In genomic region chr3:39053072-39053471, GRCm38 (mm10) we compare ENCODE assay signal across 16 mouse cellular contexts.
A peak's percentile ranks its signal among the peaks of the same experiment; 100 is the strongest.
DNase-seq lines count a peak whose midpoint lies in the region; ATAC-seq lines count a peak whose summit lies in the region.
"Had no signal": no experiment of that assay in that cellular context is flagged by ENCODE, and none has a peak within 500 bp of the region (broad histone marks: within the 10 kb centered on the region; RNA-seq: fewer than 3 reads in every experiment).

No protein-coding gene starts in this region.

- 25% methylated on average over 6 of the region's 6 CpGs for WGBS in forebrain, embryonic 13.5 days
- WGBS in forebrain, embryonic 16.5 days, result 14% methylated on average over 6 of the region's 6 CpGs
- 40% methylated on average over 6 of the region's 6 CpGs for WGBS in embryonic facial prominence, embryonic 11.5 days

- H3K36me3 ChIP-seq in forebrain, embryonic 13.5 days (ENCODE audit: poor library complexity, severe bottlenecking), result no peaks in the 10 kb centered on the region
- no peaks in the 10 kb centered on the region for H3K36me3 ChIP-seq in forebrain, embryonic 16.5 days (ENCODE audit: control insufficient read depth, insufficient read depth)
- H3K36me3 ChIP-seq in embryonic facial prominence, embryonic 11.5 days (replicated peaks; ENCODE audit: control insufficient read depth, insufficient read depth, low read depth, low read length), result no peaks in the 10 kb centered on the region

- no peak overlapping the region for H3K4me3 ChIP-seq in forebrain, embryonic 13.5 days
- H3K4me3 ChIP-seq in forebrain, embryonic 16.5 days (replicated peaks; ENCODE audit: low read length), result no peak overlapping the region
- no peak overlapping the region for H3K4me3 ChIP-seq in embryonic facial prominence, embryonic 11.5 days (ENCODE audit: low read depth, low read length)

- DNase-seq in adrenal gland, postnatal 10 days, result peak; percentile 9
- DNase-seq in embryonic facial prominence, embryonic 11.5 days (ENCODE audit: low spot score), result peak; percentile 45
- peak; percentile 79 for DNase-seq in mesoderm, embryonic 11.5 days (ENCODE audit: low read depth, low spot score)
- no peak for DNase-seq in heart, postnatal 36 days
- no peak for DNase-seq in spleen, adult 12 weeks (ENCODE audit: low spot score)
- DNase-seq: cerebellum, adult 9-10 months; heart, postnatal 14 days; layer of hippocampus, postnatal 36 days; lung, postnatal 4 days; thymus, postnatal 36 days had no signal

- no peak overlapping the region for H3K9ac ChIP-seq in forebrain, embryonic 13.5 days
- H3K9ac ChIP-seq in forebrain, embryonic 16.5 days (replicated peaks; ENCODE audit: low read depth, low read length), result no peak overlapping the region
- H3K9ac ChIP-seq in embryonic facial prominence, embryonic 11.5 days (replicated peaks; ENCODE audit: low read length), result no peak overlapping the region

- peaks cover 25% of the 10 kb centered on the region for H3K4me1 ChIP-seq in forebrain, embryonic 13.5 days
- peaks cover 11% of the 10 kb centered on the region for H3K4me1 ChIP-seq in forebrain, embryonic 16.5 days (replicated peaks; ENCODE audit: control insufficient read depth, insufficient read depth, low read length)
- no peaks in the 10 kb centered on the region for H3K4me1 ChIP-seq in embryonic facial prominence, embryonic 11.5 days (ENCODE audit: control insufficient read depth, insufficient read depth, low read length)

- ATAC-seq in forebrain, embryonic 13.5 days, result peak; percentile 61; the same call in 1 of the 2 replicates
- ATAC-seq in forebrain, embryonic 16.5 days, result no peak
- no peak for ATAC-seq in embryonic facial prominence, embryonic 11.5 days (replicated peaks; ENCODE audit: insufficient number of reproducible peaks, low FRiP score, low TSS enrichment, low read depth)
- no peak for ATAC-seq in erythroblast, adult 5-6 weeks (replicated peaks; ENCODE audit: low FRiP score, poor library complexity, severe bottlenecking)
- ATAC-seq: CD4-positive, CD25-positive, alpha-beta regulatory T cell, adult 4 months; Patski had no signal

- intact Hi-C loops in heart, postnatal 36 days (cut with DNase I), result no loop called here

- no peak overlapping the region for H3K4me2 ChIP-seq in forebrain, embryonic 13.5 days
- H3K4me2 ChIP-seq in forebrain, embryonic 16.5 days (ENCODE audit: low read length), result no peak overlapping the region
- H3K4me2 ChIP-seq in embryonic facial prominence, embryonic 11.5 days (ENCODE audit: low read depth, low read length), result no peak overlapping the region
- H3K4me2 ChIP-seq: liver, embryonic 11.5 days had no signal

- H3K27me3 ChIP-seq in forebrain, embryonic 13.5 days, result no peaks in the 10 kb centered on the region
- no peaks in the 10 kb centered on the region for H3K27me3 ChIP-seq in forebrain, embryonic 16.5 days (replicated peaks; ENCODE audit: control insufficient read depth, insufficient read depth, low read length)
- H3K27me3 ChIP-seq in embryonic facial prominence, embryonic 11.5 days (ENCODE audit: control insufficient read depth, insufficient read depth, low read length), result no peaks in the 10 kb centered on the region
- H3K27me3 ChIP-seq: Patski had no signal

- H3K9me3 ChIP-seq in forebrain, embryonic 13.5 days (replicated peaks), result no peaks in the 10 kb centered on the region
- no peaks in the 10 kb centered on the region for H3K9me3 ChIP-seq in forebrain, embryonic 16.5 days (ENCODE audit: control insufficient read depth, low read length)
- no peaks in the 10 kb centered on the region for H3K9me3 ChIP-seq in embryonic facial prominence, embryonic 11.5 days (replicated peaks; ENCODE audit: control insufficient read depth, low read length)

- no peak overlapping the region for H3K27ac ChIP-seq in forebrain, embryonic 13.5 days
- H3K27ac ChIP-seq in forebrain, embryonic 16.5 days (ENCODE audit: low read length), result no peak overlapping the region
- H3K27ac ChIP-seq in embryonic facial prominence, embryonic 11.5 days (replicated peaks; ENCODE audit: low read depth, low read length), result no peak overlapping the region

Comparison
In these comparisons a context has a peak if more than half of its experiments do, and no peak if none do; other contexts are left out.
1. DNase-seq: peak in adrenal gland, postnatal 10 days (single experiment), embryonic facial prominence, embryonic 11.5 days (single experiment) and mesoderm, embryonic 11.5 days (single experiment); none in heart, postnatal 36 days (0 of 2) and spleen, adult 12 weeks (single experiment).